Mouse (Mus musculus): ENCODE data around the gene Ppp1r12a.

GRCm38 (mm10) chr10:108290046-108290445 lies 128.1 kb downstream of the Ppp1r12a start:
- TF ChIP-seq GATA1 (IDR thresholded peaks at IDR 0.05; ENCODE audit: borderline replicate concordance, low read length) (no peak), FLI1 (IDR thresholded peaks at IDR 0.05; ENCODE audit: low read length) (no peak)
